Mouse (Mus musculus) left cerebral cortex, adult 2 months (tissue): ENCODE measurements around the gene Rasgef1b. TPM values are rescaled to one million over a fixed set of nuclear protein-coding genes. Genes with fewer than 3 reads are reported as not detected.

Experiments used
- DNase-seq, 2 experiments: peaks; one replicate each; pipeline ENCODE4 v3.0.0; 2021 to 2022; ENCODE audit warnings: low spot score in 2 of 2, mixed read lengths in 1 of 2; ENCODE audit errors: extremely low spot score in 1 of 2
- H3K27ac ChIP-seq: fragments of 200-600 bp; 2 replicates; pipeline ENCODE4 v1.8.1; 2022
- H3K4me3 ChIP-seq: fragments of 200-600 bp; 2 replicates; pipeline ENCODE4 v1.8.1; 2022
- CTCF ChIP-seq: fragments of 200-600 bp; IDR thresholded peaks from 2 replicates; pipeline ENCODE4 v1.8.1; 2022; ENCODE audit warnings: antibody characterized with exemption, mild to moderate bottlenecking, moderate library complexity
- intact Hi-C: fragments of 180-260 bp; cut with DNase I; formaldehyde crosslinking; loops from one replicate; pipeline ENCODE4 v1.15.1; 2025
- total RNA-seq, 2 experiments: library from RNA; stranded (reverse); gene quantifications; 2 replicates each; pipeline ENCODE4 v1.2.3; 2021

Rasgef1b gene
- total RNA-seq, 2 experiments from 2014 or later: 65.7 to 88.8 TPM

DNA sequence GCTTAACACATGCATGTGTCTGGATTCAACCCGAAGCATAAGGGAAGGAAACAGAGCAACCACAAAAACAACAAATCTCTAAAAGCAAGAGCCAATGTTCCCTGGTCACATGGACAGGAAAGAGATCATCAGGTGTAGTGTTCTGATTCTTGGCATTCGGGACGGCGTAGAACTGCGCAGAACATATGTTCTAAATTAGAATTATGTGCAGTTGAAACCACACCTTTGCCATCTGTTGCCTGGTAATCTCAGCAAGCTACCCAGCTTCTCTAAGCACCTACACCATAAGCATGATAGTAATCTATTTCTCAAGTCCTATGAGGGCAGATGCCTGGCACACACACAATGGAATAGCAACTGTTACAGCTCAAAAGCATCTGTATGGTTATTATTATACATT is 27.1 kb downstream of the Rasgef1b start:
- DNase-seq: no peak
- intact Hi-C loops: loop anchor here (10.0 kb wide), 1 partner anchor 497 kb away; no protein-coding TSS in a partner anchor
- H3K27ac ChIP-seq: no peak overlapping the region
- no peak overlapping the region for H3K4me3 ChIP-seq
- TF ChIP-seq CTCF: no peak

GRCm38 (mm10) chr5:99694712-99695360 is 34.0 kb downstream of the Rasgef1b start:
- DNase-seq: peak; percentile 20 to 30
- intact Hi-C loops: no loop called here
- Histone ChIP-seq H3K4me3 (no peak overlapping the region), H3K27ac (peak overlapping the region; percentile 42)
- TF ChIP-seq CTCF: no peak

DNA sequence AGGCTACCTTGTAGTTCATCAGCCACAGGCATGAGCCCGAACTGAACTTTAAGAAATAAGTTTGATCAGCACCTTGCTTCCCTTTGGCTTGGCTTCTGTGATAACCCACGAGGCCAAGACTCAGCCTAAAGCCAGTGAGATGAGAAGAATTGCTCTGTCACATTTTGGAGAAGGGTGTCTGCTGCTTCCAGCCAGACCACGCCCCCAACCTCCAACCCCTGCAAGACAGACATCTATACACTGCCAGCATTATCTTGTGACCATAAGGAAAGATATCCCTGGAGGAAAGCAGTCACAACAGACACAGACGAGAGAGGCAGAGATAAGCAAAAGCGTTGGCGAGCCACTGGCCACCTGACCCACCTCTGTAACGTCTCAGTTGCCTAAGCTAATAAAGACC is 39.0 kb downstream of the Rasgef1b start:
- DNase-seq: no peak

GRCm38 (mm10) chr5:99687894-99688293 is 41.0 kb downstream of the Rasgef1b start:
- Histone ChIP-seq H3K4me3 (no peak overlapping the region), H3K27ac (no peak overlapping the region)
- no peak for TF ChIP-seq CTCF
- no peak for DNase-seq
- intact Hi-C loops: no loop called here

More for the DNA sequence above, 39.0 kb downstream of the Rasgef1b start:
- intact Hi-C loops: no loop called here
- no peak for TF ChIP-seq CTCF
- Histone ChIP-seq H3K4me3 (no peak overlapping the region), H3K27ac (no peak overlapping the region)

DNA sequence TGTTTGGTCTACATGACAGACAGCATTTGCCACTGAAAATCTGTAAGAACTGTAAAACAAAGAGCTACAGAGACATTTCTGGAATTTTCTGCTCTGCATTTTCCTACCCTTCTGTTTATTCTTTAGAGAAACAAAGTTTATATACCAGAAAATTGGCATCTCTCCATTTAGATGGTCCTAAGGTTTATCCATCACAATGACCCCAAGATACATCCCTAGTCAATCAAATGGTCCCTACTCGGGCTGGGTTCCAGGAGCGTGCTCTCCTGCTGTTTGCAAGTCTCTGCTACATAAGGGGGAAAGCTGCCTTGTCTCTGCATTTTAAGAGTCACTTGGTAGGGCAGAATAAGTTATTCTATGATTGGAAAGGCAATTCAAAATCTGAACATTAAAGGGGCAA is 44.8 kb downstream of the Rasgef1b start:
- no peak overlapping the region for H3K4me3 ChIP-seq
- intact Hi-C loops: no loop called here
- no peak for DNase-seq
- no peak overlapping the region for H3K27ac ChIP-seq
- TF ChIP-seq CTCF: no peak

DNA sequence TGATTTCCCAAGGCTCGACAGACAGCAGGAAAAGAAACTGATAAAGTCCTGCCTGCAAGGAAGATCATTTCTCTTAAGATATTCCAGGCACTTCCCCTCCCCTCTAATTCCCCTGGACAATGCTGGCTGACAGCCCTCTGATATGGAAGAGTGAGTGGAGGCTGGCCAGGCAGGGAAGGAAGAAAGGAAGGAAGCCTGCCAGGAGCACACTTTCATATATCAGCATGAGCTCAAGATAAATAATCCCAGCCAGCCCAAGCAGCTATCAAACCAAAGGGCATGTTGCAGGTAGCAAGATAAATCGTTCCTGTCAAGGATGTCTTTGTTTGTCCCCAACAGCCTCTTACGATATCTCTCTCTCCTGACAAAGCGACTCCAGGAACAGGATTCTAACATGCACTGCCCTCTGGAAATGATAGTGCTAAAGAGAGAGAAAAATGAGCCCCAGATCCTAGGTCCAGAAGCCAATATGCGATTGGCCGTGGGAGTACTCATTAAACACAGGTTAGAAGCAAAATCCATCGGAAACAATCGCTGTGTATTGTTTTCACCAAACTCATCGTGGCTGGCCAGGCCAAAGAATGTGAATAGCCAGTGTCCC is 58.8 kb downstream of the Rasgef1b start:
- no peak for DNase-seq
- no peak for TF ChIP-seq CTCF
- intact Hi-C loops: no loop called here
- no peak overlapping the region for H3K27ac ChIP-seq
- H3K4me3 ChIP-seq: no peak overlapping the region

GRCm38 (mm10) chr5:99656024-99656423 is 72.8 kb downstream of the Rasgef1b start:
- Histone ChIP-seq H3K27ac (no peak overlapping the region), H3K4me3 (no peak overlapping the region)
- TF ChIP-seq CTCF: no peak
- DNase-seq: no peak
- intact Hi-C loops: no loop called here

DNA sequence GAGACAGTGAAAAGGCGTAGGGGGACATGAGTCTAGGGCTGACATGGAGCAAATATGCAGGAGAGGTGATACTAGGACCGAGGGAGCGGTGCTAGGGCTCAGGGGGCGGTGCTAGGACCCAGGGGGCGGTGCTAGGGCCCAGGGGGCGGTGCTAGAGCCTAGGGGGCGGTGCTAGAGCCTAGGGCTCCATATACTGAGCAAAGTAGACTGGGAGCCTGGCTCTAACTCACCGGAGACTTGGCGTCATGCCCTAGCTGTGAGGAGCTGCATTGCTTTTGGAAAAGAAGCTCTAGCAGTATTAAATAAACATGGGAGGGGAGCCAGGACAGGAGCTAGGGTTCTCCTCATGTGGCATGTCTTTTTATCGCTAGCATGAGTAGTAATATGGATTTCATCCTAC is 75.9 kb downstream of the Rasgef1b start:
- Histone ChIP-seq H3K4me3 (no peak overlapping the region), H3K27ac (no peak overlapping the region)
- intact Hi-C loops: no loop called here
- no peak for TF ChIP-seq CTCF
- DNase-seq: no peak

DNA sequence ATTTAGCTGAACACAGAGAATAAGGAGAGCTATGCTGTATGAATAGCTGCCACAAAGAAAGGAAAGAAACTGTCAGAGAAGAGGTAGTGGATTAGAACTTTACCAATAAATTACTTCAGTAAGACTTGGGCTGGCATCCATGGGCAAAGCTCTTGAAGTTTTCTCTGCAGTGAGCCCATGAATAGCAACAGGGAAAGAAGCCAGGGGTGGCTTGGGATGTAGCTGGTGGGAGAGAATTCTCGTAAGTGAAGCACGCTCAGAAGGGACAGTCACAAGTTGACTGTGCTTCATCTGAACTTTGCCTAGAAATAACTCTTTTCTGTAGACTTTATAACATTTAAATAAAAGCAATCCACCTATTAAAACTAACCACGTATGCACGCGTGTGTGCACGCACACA is 87.5 kb downstream of the Rasgef1b start:
- DNase-seq: no peak
- intact Hi-C loops: no loop called here
- TF ChIP-seq CTCF: no peak
- no peak overlapping the region for H3K4me3 ChIP-seq
- H3K27ac ChIP-seq: no peak overlapping the region

- intact Hi-C loops: no loop called here
- Histone ChIP-seq H3K27ac (no peak overlapping the region), H3K4me3 (no peak overlapping the region)
- DNase-seq: no peak
- no peak for TF ChIP-seq CTCF
Observed at GRCm38 (mm10) chr5:99636575-99636974, 92.3 kb downstream of the Rasgef1b start.

DNA sequence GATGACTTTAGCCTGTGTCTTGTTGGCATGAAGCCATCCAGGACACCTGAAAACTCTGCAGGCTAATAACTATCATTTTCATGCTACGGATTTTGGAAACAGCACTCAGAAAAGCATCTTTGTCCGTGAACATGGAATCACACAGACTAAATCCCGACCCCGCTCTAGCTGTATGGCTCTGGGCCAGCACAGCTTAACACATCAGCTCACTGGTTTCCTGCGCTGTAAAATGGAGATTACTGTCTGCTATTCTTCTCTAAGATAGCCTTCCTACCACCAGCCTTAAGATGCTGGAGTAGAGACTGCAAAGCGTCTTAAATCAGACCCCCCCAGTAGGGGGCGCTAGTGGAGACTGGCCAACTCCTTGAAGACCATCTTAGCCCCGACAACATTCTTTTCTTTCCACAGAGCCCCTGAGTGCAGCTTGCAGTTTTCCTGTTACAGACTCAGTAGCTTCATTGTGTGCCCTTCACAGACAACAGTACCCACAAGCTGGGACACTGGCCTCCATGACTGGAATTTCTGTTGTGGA is 94.8 kb downstream of the Rasgef1b start:
- no peak overlapping the region for H3K4me3 ChIP-seq
- TF ChIP-seq CTCF: peak; percentile 42
- H3K27ac ChIP-seq: no peak overlapping the region
- intact Hi-C loops: no loop called here
- DNase-seq: no peak

DNA sequence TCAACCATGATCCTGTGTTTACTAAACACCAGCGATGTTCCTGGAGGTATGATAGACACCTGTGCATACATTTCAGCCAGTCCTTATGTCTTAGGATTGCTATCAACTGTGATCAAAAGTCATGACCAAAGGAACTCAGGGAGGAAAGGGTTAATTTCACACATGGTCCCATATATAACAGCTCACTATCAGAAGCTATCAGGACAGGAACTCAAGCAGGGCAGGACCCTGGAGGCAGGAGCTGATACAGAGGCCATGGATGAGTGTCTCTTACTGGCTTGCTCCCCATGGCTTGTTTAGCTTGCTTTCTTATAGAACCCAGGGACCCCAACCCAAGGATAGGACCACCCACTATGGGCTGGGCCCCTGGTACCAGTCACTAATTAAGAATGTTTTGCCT is 95.3 kb downstream of the Rasgef1b start:
- intact Hi-C loops: no loop called here

More for the DNA sequence above, 95.3 kb downstream of the Rasgef1b start:
- no peak for DNase-seq
- no peak overlapping the region for H3K4me3 ChIP-seq
- no peak overlapping the region for H3K27ac ChIP-seq
- no peak for TF ChIP-seq CTCF
